Mouse (Mus musculus): ENCODE measurements at regions not wholly inside any gene's neighbourhood (a gene's known extent, or its start where the extent isn't known, plus 50 kb on each side); places are given as distances from the start of the nearest gene placed in this dataset.

- 22% methylated on average over 3 of the region's 3 CpGs for WGBS
- H3K4me1 ChIP-seq (ENCODE audit: control insufficient read depth, insufficient read depth, low read length): no peaks in the 10 kb centered on the region
Observed at GRCm38 (mm10) chr7:129096374-129097069, 160.3 kb upstream of the Plpp4 start.

GRCm38 (mm10) chr7:129102437-129102836, 154.4 kb upstream of the Plpp4 start:
- no peak for TF ChIP-seq POLR2A (IDR thresholded peaks at IDR 0.05; ENCODE audit: borderline replicate concordance, extremely low read depth, low read depth, low read length)
- TF ChIP-seq CTCF (IDR thresholded peaks at IDR 0.05; ENCODE audit: insufficient read depth, low read length): no peak
- Histone ChIP-seq H3K4me1 (ENCODE audit: control insufficient read depth, insufficient read depth, low read length) (no peaks in the 10 kb centered on the region), H3K4me3 (replicated peaks; ENCODE audit: extremely low read depth, low read depth, low read length) (no peak overlapping the region)
- WGBS: 66% methylated on average over 4 of the region's 4 CpGs
- no peak for DNase-seq

More at GRCm38 (mm10) chr7:129096374-129097069, 160.3 kb upstream of the Plpp4 start:
- no peak for DNase-seq
- TF ChIP-seq CTCF (IDR thresholded peaks at IDR 0.05; ENCODE audit: insufficient read depth, low read length) (no peak), POLR2A (IDR thresholded peaks at IDR 0.05; ENCODE audit: borderline replicate concordance, extremely low read depth, low read depth, low read length) (no peak)
- no peak overlapping the region for H3K4me3 ChIP-seq (replicated peaks; ENCODE audit: extremely low read depth, low read depth, low read length)

GRCm38 (mm10) chr7:129134176-129134575, 122.7 kb upstream of the Plpp4 start:
- no peak for DNase-seq
- H3K4me1 ChIP-seq (ENCODE audit: control insufficient read depth, insufficient read depth, low read length): no peaks in the 10 kb centered on the region; the same call in 1 of the 2 replicates
- TF ChIP-seq POLR2A (IDR thresholded peaks at IDR 0.05; ENCODE audit: borderline replicate concordance, extremely low read depth, low read depth, low read length) (no peak), CTCF (IDR thresholded peaks at IDR 0.05; ENCODE audit: insufficient read depth, low read length) (no peak)
- H3K4me3 ChIP-seq (replicated peaks; ENCODE audit: extremely low read depth, low read depth, low read length): no peak overlapping the region

GRCm38 (mm10) chr7:129134661-129135215, 122.1 kb upstream of the Plpp4 start:
- 27% methylated on average over 4 of the region's 4 CpGs for WGBS
- DNase-seq: no peak
- no peak for TF ChIP-seq POLR2A (IDR thresholded peaks at IDR 0.05; ENCODE audit: borderline replicate concordance, extremely low read depth, low read depth, low read length)
- TF ChIP-seq CTCF (IDR thresholded peaks at IDR 0.05; ENCODE audit: insufficient read depth, low read length): no peak
- H3K4me1 ChIP-seq (ENCODE audit: control insufficient read depth, insufficient read depth, low read length): no peaks in the 10 kb centered on the region; the same call in 1 of the 2 replicates
- H3K4me3 ChIP-seq (replicated peaks; ENCODE audit: extremely low read depth, low read depth, low read length): no peak overlapping the region

- WGBS: 77% methylated on average over 11 of the region's 11 CpGs
- DNase-seq: no peak
- no peaks in the 10 kb centered on the region; the same call in 1 of the 2 replicates for H3K4me1 ChIP-seq (ENCODE audit: control insufficient read depth, insufficient read depth, low read length)
Observed at GRCm38 (mm10) chr7:129137303-129137990, 119.4 kb upstream of the Plpp4 start.

GRCm38 (mm10) chr7:129141942-129142598, 114.8 kb upstream of the Plpp4 start:
- no peak for DNase-seq
- H3K4me1 ChIP-seq (ENCODE audit: control insufficient read depth, insufficient read depth, low read length): no peaks in the 10 kb centered on the region
- TF ChIP-seq CTCF (IDR thresholded peaks at IDR 0.05; ENCODE audit: insufficient read depth, low read length) (no peak), POLR2A (IDR thresholded peaks at IDR 0.05; ENCODE audit: borderline replicate concordance, extremely low read depth, low read depth, low read length) (no peak)
- WGBS: 74% methylated on average over 6 of the region's 6 CpGs
- no peak overlapping the region for H3K4me3 ChIP-seq (replicated peaks; ENCODE audit: extremely low read depth, low read depth, low read length)

More at GRCm38 (mm10) chr7:129137303-129137990, 119.4 kb upstream of the Plpp4 start:
- TF ChIP-seq POLR2A (IDR thresholded peaks at IDR 0.05; ENCODE audit: borderline replicate concordance, extremely low read depth, low read depth, low read length) (no peak), CTCF (IDR thresholded peaks at IDR 0.05; ENCODE audit: insufficient read depth, low read length) (no peak)
- H3K4me3 ChIP-seq (replicated peaks; ENCODE audit: extremely low read depth, low read depth, low read length): no peak overlapping the region

- H3K4me1 ChIP-seq (ENCODE audit: control insufficient read depth, insufficient read depth, low read length): no peaks in the 10 kb centered on the region
- TF ChIP-seq CTCF (IDR thresholded peaks at IDR 0.05; ENCODE audit: insufficient read depth, low read length): no peak
- TF ChIP-seq POLR2A (IDR thresholded peaks at IDR 0.05; ENCODE audit: borderline replicate concordance, extremely low read depth, low read depth, low read length): no peak
- DNase-seq: no peak
- WGBS: 79% methylated on average over 5 of the region's 5 CpGs
- no peak overlapping the region for H3K4me3 ChIP-seq (replicated peaks; ENCODE audit: extremely low read depth, low read depth, low read length)
Observed at GRCm38 (mm10) chr7:129142599-129142949, 114.3 kb upstream of the Plpp4 start.

GRCm38 (mm10) chr7:129155577-129155976, 101.3 kb upstream of the Plpp4 start:
- H3K4me3 ChIP-seq (replicated peaks; ENCODE audit: extremely low read depth, low read depth, low read length): no peak overlapping the region
- DNase-seq: no peak
- 67% methylated on average over 2 of the region's 2 CpGs for WGBS
- no peaks in the 10 kb centered on the region for H3K4me1 ChIP-seq (ENCODE audit: control insufficient read depth, insufficient read depth, low read length)
- TF ChIP-seq POLR2A (IDR thresholded peaks at IDR 0.05; ENCODE audit: borderline replicate concordance, extremely low read depth, low read depth, low read length): no peak
- TF ChIP-seq CTCF (IDR thresholded peaks at IDR 0.05; ENCODE audit: insufficient read depth, low read length): no peak

- 75% methylated on average over 7 of the region's 7 CpGs for WGBS
- TF ChIP-seq CTCF (IDR thresholded peaks at IDR 0.05; ENCODE audit: insufficient read depth, low read length) (no peak), POLR2A (IDR thresholded peaks at IDR 0.05; ENCODE audit: borderline replicate concordance, extremely low read depth, low read depth, low read length) (no peak)
- no peak for DNase-seq
- Histone ChIP-seq H3K4me1 (ENCODE audit: control insufficient read depth, insufficient read depth, low read length) (no peaks in the 10 kb centered on the region), H3K4me3 (replicated peaks; ENCODE audit: extremely low read depth, low read depth, low read length) (no peak overlapping the region)
Observed at GRCm38 (mm10) chr7:129169971-129170370, 86.9 kb upstream of the Plpp4 start.
